Mouse (Mus musculus): ENCODE data around the gene Dohh. TPM values are rescaled to one million over a fixed set of nuclear protein-coding genes. Genes with fewer than 3 reads are reported as not detected.
A peak's percentile ranks its signal among the peaks of the same experiment; 100 is the strongest.

Dohh gene
- polyA plus RNA-seq, 1 experiment from 2014 or later = 71.9 TPM

DNA sequence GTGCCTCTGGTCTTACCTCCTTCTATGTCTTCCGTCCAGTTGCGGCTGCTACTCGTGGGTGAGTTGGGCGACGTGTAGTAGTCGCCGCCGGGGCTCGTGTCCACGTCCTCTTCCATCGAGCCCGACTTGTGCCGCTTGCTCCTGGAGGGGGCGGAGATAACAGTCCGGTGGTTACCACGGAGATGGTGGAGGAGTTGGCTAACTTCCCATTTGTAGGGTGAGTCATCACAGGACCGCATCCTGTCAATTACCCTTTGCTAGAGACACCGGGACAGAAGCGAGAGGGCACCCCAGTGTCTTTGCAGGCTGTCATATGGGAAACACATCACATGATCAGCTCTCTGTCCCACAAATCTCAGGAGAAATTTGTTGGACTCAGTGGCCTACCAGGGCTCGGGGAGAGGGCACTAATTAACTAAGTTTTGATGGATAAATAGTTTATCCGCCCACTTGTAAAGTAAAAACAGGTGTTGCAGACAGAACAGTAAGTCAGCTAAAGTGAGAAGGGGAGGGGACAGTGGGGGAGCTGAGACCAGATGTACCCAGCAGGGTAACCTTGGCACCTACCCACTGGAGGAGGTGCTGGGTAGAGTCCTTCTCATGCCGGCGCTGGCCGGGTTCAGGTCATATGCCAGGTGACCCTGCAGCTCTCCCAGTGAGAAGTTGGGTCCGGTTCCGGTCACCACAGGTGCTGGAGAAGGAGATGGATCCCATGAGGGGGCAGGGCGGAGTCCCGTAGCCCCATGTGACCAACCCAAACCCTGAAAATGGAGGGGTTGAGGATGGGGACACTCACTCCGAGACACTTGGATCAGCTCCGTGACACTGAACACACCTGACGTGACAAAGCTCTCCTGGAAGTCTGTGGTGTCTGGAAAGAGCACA lies 23.6 kb downstream of the Dohh start:
- ATAC-seq (ENCODE audit: insufficient number of reproducible peaks, insufficient read depth, low FRiP score, low TSS enrichment, low read depth) = no peak
- Histone ChIP-seq H3K4me1 (replicated peaks) (peaks cover 90% of the 10 kb centered on the region), H3K27ac (peak overlapping the region; percentile 56; the same call in 1 of the 2 replicates), H3K9me3 (no peaks in the 10 kb centered on the region), H3K4me3 (replicated peaks) (peak overlapping the region; percentile 22), H3K9ac (replicated peaks) (peak overlapping the region; percentile 34; the same call in 1 of the 2 replicates), H3K4me2 (peak overlapping the region; percentile 48), H3K36me3 (peaks cover 46% of the 10 kb centered on the region), H3K27me3 (peaks cover 48% of the 10 kb centered on the region)
- 15% methylated on average over 31 of the region's 31 CpGs for WGBS

DNA sequence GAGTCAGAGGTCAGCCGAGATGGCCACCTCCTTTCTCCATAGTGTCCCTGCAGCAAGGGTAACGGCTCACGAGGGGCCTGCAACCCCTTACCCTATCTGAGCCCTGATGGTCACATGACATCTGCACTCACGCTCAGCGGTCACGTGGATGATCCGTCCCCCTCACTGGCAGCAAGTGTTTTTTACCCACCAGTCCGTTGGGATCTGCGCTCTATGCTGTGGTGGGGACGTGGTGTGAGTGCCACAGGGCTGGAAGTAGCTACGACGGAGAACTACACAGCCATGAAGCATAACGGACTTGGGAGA lies 24.1 kb downstream of the Dohh start:
- Histone ChIP-seq H3K4me3 (replicated peaks) (no peak overlapping the region), H3K9ac (replicated peaks) (no peak overlapping the region), H3K27me3 (peaks cover 48% of the 10 kb centered on the region), H3K9me3 (no peaks in the 10 kb centered on the region), H3K4me2 (no peak overlapping the region), H3K36me3 (peaks cover 46% of the 10 kb centered on the region), H3K27ac (peak overlapping the region; percentile 56; the same call in 1 of the 2 replicates), H3K4me1 (replicated peaks) (peaks cover 89% of the 10 kb centered on the region)
- no peak for ATAC-seq (ENCODE audit: insufficient number of reproducible peaks, insufficient read depth, low FRiP score, low TSS enrichment, low read depth)
- 40% methylated on average over 13 of the region's 13 CpGs for WGBS

DNA sequence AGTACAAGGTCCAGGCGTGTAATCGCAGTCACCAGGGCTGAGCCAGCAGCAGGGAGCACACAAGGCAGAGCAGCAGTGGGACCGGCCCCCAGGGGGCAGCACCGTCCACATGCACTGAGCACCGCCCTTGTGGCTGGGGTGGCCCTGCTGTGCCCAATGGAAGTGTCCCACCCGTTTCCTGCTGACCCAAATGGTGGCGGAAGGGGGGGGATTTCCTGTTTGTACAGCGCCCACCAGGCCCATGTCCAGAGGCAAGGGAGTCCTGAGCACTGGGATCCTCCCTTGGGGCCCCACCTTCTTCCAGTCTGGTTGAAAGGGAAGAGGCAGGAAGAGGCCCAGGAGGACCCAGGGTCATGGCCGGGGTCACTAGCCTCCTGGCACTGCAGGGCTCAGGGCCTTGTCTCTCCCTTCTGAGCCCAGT lies 24.7 kb downstream of the Dohh start:
- Histone ChIP-seq H3K36me3 (peaks cover 46% of the 10 kb centered on the region), H3K27ac (peak overlapping the region; percentile 56; the same call in 1 of the 2 replicates), H3K4me2 (no peak overlapping the region), H3K4me1 (replicated peaks) (peaks cover 89% of the 10 kb centered on the region), H3K27me3 (peaks cover 47% of the 10 kb centered on the region), H3K4me3 (replicated peaks) (no peak overlapping the region), H3K9ac (replicated peaks) (0 out of 2 replicates have a peak overlapping the region, but pooled peaks have one; percentile 24), H3K9me3 (no peaks in the 10 kb centered on the region)
- 18% methylated on average over 9 of the region's 9 CpGs for WGBS
- ATAC-seq (ENCODE audit: insufficient number of reproducible peaks, insufficient read depth, low FRiP score, low TSS enrichment, low read depth) = no peak

DNA sequence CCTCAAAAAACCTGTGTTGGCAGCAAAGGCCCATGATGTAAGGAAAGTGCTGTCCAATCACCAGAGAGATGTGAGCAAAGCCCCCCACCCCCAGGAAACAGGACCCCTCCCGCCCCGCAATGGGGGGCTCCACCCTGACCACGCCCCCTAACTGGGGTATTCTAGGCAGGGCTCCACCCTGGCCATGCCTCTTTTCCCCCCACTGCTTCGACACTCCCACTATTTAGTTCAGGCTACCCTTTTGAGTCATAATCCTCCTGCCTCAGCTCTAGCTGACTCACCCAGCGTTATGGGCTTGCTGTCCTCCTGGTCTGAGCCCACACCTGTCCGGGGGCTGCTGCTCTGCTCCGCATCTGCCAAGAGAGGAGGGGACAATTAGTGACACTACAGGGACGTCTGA lies 25.1 kb downstream of the Dohh start:
- Histone ChIP-seq H3K4me2 (no peak overlapping the region), H3K9me3 (no peaks in the 10 kb centered on the region), H3K9ac (replicated peaks) (no peak overlapping the region), H3K27me3 (peaks cover 42% of the 10 kb centered on the region), H3K36me3 (peaks cover 46% of the 10 kb centered on the region), H3K27ac (peak overlapping the region; percentile 56; the same call in 1 of the 2 replicates), H3K4me3 (replicated peaks) (no peak overlapping the region), H3K4me1 (replicated peaks) (peaks cover 89% of the 10 kb centered on the region)
- WGBS = 13% methylated on average over 8 of the region's 8 CpGs
- no peak for ATAC-seq (ENCODE audit: insufficient number of reproducible peaks, insufficient read depth, low FRiP score, low TSS enrichment, low read depth)

DNA sequence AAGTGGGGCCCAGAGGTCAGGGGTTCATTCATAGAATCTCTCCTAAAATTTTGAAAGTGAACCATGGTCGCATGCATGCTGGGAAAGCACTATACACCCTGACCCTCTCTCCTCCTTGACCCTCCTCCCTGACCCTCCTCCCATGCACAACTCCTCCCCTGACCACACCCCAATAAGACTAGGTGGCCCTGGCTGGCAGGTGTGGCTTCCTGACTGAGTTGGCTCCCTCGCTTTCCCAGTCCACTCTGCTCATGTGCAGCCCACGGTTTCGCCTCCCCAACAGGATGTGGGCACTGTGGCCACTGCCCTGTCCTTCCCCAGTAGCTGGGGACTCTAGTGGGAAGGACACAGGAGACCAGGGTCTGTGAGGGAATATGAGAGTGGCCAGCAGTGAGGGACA lies 26.1 kb downstream of the Dohh start:
- 65% methylated on average over 4 of the region's 4 CpGs for WGBS
- no peaks in the 10 kb centered on the region for H3K9me3 ChIP-seq
- peaks cover 93% of the 10 kb centered on the region for H3K4me1 ChIP-seq (replicated peaks)
- no peak overlapping the region for H3K9ac ChIP-seq (replicated peaks)
- H3K36me3 ChIP-seq = peaks cover 36% of the 10 kb centered on the region
- 0 out of 2 replicates have a peak overlapping the region, but pooled peaks have one; percentile 8 for H3K4me2 ChIP-seq
- ATAC-seq (ENCODE audit: insufficient number of reproducible peaks, insufficient read depth, low FRiP score, low TSS enrichment, low read depth) = no peak
- H3K27ac ChIP-seq = peak overlapping the region; percentile 80
- H3K4me3 ChIP-seq (replicated peaks) = no peak overlapping the region
- H3K27me3 ChIP-seq = peaks cover 34% of the 10 kb centered on the region

DNA sequence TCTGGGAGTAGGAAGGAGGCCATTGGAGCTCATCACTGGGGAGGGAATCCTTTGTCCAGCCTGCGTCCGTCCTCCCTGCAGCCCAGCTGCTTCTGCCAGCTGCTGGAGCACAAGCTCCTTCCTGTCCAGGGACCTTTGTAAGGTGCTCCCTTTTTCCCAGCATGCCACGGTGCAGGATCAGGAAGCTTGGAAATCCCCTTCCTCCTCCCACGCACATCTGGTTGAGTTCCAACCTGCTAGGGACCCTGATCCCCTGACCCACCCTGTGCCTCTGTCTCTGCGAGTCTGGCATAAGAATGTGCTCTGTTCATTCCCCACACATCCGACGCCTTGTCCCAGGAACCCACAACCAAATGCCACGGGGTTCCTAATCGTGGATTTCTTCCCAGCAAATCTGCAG lies 26.8 kb downstream of the Dohh start:
- WGBS = 73% methylated on average over 9 of the region's 9 CpGs
- Histone ChIP-seq H3K4me3 (replicated peaks) (no peak overlapping the region), H3K4me2 (no peak overlapping the region), H3K9me3 (no peaks in the 10 kb centered on the region), H3K4me1 (replicated peaks) (peaks cover 98% of the 10 kb centered on the region), H3K27me3 (peaks cover 28% of the 10 kb centered on the region), H3K9ac (replicated peaks) (no peak overlapping the region), H3K27ac (peak overlapping the region; percentile 80), H3K36me3 (peaks cover 29% of the 10 kb centered on the region)
- no peak for ATAC-seq (ENCODE audit: insufficient number of reproducible peaks, insufficient read depth, low FRiP score, low TSS enrichment, low read depth)

DNA sequence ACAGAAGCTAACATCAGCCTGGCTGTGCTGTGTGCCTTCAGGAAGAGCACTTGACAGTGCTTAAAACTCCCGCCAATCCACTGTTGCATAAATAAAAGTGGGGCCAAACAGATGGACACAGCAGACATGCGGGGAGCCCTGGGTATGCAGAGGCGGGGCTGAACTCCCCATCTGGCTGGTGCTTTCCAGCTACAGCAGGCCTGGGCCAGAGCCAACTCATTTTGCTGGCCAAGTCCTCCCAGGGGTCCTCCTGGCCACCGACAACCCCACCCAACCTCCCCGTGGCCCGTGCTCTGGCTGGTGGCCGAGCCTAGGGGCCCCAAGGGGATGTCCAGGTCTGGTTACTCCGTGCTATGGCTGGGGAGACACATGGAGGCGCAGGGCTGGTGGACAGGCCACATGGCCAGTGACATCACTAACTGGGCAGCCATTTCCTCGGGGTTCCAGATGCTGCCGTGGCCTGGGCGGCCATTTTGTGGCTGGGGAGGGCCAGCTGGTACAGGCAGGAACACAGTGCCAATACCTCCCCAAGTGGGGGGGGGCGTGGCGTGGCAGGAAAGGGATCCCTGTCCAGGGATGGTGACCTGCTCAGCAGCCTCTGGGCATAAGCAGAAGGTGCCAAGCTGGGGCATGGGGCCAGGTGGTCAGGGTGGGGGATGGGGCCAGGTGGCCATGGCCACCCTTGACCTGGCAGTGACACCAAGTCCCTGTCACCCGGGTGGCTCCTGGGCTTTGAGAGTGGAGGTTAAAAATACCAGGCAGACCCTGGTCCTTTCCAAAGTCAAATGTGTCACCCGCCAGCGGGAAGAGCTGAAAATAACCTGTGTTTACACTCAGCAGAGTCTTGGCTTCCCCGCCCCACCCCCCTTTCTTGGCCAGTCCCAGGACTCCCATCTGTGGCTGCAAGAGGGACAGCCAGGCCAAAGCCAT lies 27.5 kb downstream of the Dohh start:
- ATAC-seq (ENCODE audit: insufficient number of reproducible peaks, insufficient read depth, low FRiP score, low TSS enrichment, low read depth) = no peak
- Histone ChIP-seq H3K9ac (replicated peaks) (no peak overlapping the region; the same call in 1 of the 2 replicates), H3K27ac (peak overlapping the region; percentile 80), H3K36me3 (peaks cover 22% of the 10 kb centered on the region), H3K9me3 (no peaks in the 10 kb centered on the region), H3K4me1 (replicated peaks) (peaks cover 98% of the 10 kb centered on the region), H3K27me3 (peaks cover 20% of the 10 kb centered on the region; the same call in 1 of the 2 replicates), H3K4me3 (replicated peaks) (no peak overlapping the region), H3K4me2 (no peak overlapping the region)
- 72% methylated on average over 18 of the region's 18 CpGs for WGBS

DNA sequence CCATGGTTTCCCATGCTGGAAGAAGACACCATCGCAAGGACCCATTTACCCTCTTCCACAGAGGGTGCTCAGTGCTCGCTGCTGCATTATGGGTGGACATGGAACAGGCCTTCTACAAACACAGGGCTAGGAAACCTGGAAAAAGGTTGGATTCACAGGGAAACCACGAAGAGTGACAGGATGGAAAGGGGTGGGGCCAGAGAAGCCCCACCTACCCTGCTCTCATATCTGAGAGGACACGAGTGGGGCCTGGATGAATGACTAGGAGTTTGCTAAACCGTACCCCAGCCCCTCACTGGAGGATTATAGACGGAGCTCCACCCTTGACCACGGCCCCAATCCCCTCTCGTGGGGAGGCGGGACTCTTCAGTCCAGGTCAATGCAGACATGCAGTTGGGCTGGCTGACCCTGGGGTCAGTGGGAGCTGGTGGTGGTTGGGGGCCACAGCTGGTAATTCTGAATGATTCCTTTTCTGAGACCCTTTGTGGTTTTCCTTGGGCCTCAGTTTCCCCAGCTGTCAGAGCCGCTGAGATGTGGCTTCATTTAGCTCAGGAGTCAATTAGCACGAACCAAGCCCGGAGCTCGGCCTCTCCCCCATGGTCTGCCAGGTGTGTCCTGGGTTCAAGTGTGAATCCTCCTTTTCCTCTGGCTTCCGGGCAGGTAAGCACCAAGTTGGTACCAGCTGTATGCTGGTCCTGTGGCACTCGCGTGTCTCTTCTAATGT lies 28.5 kb downstream of the Dohh start:
- Histone ChIP-seq H3K9me3 (no peaks in the 10 kb centered on the region), H3K27me3 (peaks cover 10% of the 10 kb centered on the region; the same call in 1 of the 2 replicates), H3K27ac (peak overlapping the region; percentile 86), H3K4me2 (no peak overlapping the region), H3K36me3 (peaks cover 14% of the 10 kb centered on the region), H3K9ac (replicated peaks) (no peak overlapping the region), H3K4me1 (replicated peaks) (peaks cover 98% of the 10 kb centered on the region), H3K4me3 (replicated peaks) (no peak overlapping the region)
- ATAC-seq (ENCODE audit: insufficient number of reproducible peaks, insufficient read depth, low FRiP score, low TSS enrichment, low read depth) = no peak
- WGBS = 78% methylated on average over 16 of the region's 16 CpGs

DNA sequence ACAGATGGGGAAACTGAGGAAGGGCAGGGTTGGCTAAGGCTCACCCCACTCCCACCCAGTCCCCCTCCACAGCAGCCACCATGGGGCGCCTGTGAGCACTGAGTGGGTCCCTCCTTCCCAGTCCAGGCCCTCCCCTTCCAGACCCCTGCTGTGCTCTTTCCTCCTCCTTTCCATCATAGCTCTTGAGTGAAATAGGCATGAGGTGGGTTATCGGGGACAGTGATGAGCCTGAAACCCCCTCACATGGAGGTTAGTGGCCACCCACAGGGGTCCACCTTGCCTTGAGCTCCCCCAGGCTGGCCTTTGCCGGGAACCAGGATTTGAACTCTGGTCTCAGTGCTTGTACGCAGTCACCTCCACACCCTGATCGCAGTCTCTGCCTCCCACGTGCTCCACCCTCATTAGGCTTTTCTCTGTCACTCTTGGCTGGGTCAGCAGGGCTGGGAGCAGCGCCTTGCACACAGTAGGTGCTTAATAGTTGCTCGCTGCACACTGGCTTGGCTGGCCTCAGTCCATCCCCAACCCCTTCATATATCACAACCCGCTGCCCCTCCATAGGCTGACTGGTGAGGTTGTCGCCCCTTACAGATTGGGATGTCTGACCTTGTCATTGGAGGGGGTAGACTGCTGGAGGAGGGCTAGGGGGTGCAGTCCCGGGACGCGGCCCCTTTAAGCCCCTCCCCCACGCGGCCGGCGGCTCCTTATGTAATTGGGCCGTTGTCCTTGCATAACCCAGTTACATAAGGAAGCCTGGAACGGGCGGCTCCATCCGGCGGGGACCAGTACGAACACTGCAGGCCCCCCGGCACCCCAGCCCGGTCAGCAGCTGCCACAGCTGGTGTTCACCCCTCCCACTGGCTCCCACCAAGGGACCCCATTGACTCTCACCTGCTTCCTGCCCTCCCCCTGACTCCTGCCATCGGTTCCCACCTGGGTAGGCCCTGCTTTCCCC lies 29.4 kb downstream of the Dohh start:
- no peak overlapping the region; the same call in 1 of the 2 replicates for H3K4me3 ChIP-seq (replicated peaks)
- peak overlapping the region; percentile 31; the same call in 1 of the 2 replicates for H3K9ac ChIP-seq (replicated peaks)
- H3K27me3 ChIP-seq = 0 out of 2 replicates have a peak, but pooled peaks cover 2% of the 10 kb centered on the region
- H3K9me3 ChIP-seq = no peaks in the 10 kb centered on the region
- peaks cover 10% of the 10 kb centered on the region; the same call in 1 of the 2 replicates for H3K36me3 ChIP-seq
- H3K4me1 ChIP-seq (replicated peaks) = peaks cover 97% of the 10 kb centered on the region
- ATAC-seq (ENCODE audit: insufficient number of reproducible peaks, insufficient read depth, low FRiP score, low TSS enrichment, low read depth) = peak; percentile 7; the same call in 1 of the 2 replicates
- WGBS = 28% methylated on average over 26 of the region's 26 CpGs
- H3K4me2 ChIP-seq = peak overlapping the region; percentile 44
- peak overlapping the region; percentile 86 for H3K27ac ChIP-seq

DNA sequence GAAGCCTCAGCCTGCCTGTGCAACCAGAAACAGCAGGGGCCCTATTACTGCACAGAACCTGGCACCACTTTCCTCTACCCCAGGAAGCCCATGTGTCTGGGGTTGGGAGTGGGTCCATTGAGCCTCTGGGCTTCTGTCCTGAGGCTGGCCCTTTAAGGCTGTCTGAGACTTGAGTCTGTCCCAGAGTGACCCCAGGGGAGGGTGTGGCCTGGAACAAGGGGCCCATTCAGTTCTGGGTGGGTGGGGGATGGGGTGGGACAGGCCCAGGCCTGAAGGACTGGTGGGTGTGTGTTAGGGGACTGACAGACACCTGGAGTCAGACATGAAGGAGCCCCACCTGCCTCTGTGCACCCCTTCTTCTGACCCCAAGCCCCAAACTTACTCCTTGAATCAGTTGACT lies 30.5 kb downstream of the Dohh start:
- peaks cover 14% of the 10 kb centered on the region; the same call in 1 of the 2 replicates for H3K36me3 ChIP-seq
- 0 out of 2 replicates have a peak overlapping the region, but pooled peaks have one; percentile 44 for H3K4me2 ChIP-seq
- H3K9me3 ChIP-seq = no peaks in the 10 kb centered on the region
- H3K9ac ChIP-seq (replicated peaks) = no peak overlapping the region
- peaks cover 93% of the 10 kb centered on the region for H3K4me1 ChIP-seq (replicated peaks)
- peak overlapping the region; percentile 86 for H3K27ac ChIP-seq
- no peak overlapping the region for H3K4me3 ChIP-seq (replicated peaks)
- no peak for ATAC-seq (ENCODE audit: insufficient number of reproducible peaks, insufficient read depth, low FRiP score, low TSS enrichment, low read depth)
- H3K27me3 ChIP-seq = no peaks in the 10 kb centered on the region
